Mouse (Mus musculus) erythroblast, adult 5-6 weeks (primary cell): ENCODE results near the gene Zfp804a. TPM values are rescaled to one million over a fixed set of nuclear protein-coding genes. Genes with fewer than 3 reads are reported as not detected.

ENCODE experiments used
- ATAC-seq: replicated peaks from 2 replicates; pipeline ENCODE4 v1.8.0; 2016; ENCODE audit warnings: moderate number of reproducible peaks, mild to moderate bottlenecking, moderate TSS enrichment, inconsistent platforms; ENCODE audit not compliant: poor library complexity, low FRiP score, severe bottlenecking
- total RNA-seq, 2 experiments: library from RNA; stranded (forward) in 1 of 2; stranded (reverse) in 1 of 2; fragments of 150-400 nt in 1 of 2; fragments of 200-764, 138-1000 nt in 1 of 2; gene quantifications; 2 replicates each; pipeline versions ENCODE4 v1.2.3 to v1.2.4; 2015 to 2017; ENCODE audit warnings: low replicate concordance in 2 of 2

Gene Zfp804a
- not detected in 2 replicates for total RNA-seq (2015; ENCODE audit: low replicate concordance)
- not detected in 2 replicates for total RNA-seq (2017; ENCODE audit: low replicate concordance)

DNA sequence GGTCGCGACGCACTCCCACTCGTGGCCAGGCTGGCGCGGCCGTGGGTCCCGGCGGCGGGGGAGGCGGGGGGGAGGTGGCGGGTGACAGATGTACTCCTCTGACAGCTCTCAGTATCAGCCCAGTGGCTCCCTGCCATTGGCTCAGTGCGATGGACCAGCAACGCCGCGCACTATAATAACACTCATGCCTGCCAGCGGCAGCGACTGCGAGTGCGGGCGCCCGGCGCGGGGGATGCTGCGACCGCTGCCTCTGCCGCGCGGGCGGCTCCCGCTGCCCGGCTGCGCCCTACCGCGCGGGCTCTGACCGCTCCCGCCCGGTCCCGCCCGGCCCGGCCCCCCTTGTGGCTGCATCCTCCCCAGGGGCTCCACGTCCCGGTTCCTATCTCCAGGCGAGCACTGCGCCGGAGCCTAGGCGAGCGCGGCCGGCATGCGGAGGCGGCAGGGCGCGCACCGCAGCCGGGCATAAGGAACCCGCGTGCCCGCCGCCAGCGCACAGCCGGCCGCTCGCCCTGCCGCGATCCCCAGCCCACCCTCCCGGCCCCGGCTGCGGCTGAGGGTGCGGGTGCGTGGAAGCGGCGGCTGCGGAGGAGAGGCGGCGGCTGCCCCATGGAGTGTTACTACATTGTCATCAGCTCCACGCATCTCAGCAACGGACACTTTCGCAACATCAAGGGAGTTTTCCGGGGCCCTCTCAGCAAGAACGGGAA, at the start of gene Zfp804a:
Gene Zfp804a (plus strand): TSS at position 38 of the 707 bp plus-strand sequence.
- no peak for ATAC-seq

DNA sequence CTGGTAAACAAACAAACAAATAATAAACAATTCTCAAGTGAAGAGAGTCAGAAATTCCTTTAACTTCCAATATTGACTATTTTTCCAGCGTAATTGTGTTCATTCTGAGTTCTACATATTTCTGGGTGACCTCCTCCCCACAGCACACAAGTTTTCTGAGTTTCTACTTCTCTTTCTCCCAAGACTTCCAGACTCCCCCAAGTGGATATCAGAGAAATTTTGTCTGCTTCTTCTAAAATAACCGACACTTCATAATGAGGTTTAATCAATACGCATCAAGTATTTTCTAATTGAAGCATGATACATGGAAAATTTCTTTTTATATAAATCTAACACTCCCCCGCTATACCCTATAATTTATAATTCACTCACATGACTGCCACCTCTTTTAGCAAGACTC, 1.4 kb upstream of the Zfp804a start:
- no peak for ATAC-seq

GRCm38 (mm10) chr2:82052338-82053184, 461 bp upstream of the Zfp804a start:
- no peak for ATAC-seq

- ATAC-seq: no peak
These were observed 1.4 kb downstream of the Zfp804a start for GRCm38 (mm10) chr2:82054446-82054845.

DNA sequence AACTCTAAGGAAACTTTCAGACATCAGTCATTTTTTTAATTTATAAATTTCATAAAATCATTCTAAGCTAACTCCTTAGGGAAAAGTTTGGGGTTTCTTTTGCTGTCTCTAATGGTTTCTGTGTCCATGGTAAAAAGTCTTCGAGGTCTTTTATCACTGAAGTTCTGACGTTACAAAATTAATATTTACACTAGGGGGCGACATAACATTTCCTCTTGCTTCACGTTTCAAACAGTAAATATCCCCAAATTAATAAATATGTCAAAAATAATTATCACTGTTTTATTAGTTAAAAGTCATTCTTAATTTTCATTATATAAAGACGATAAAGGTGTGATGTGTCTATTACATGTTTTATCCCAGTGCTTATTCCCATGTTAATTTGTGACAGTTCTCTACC, 11.6 kb downstream of the Zfp804a start:
- no peak for ATAC-seq

DNA sequence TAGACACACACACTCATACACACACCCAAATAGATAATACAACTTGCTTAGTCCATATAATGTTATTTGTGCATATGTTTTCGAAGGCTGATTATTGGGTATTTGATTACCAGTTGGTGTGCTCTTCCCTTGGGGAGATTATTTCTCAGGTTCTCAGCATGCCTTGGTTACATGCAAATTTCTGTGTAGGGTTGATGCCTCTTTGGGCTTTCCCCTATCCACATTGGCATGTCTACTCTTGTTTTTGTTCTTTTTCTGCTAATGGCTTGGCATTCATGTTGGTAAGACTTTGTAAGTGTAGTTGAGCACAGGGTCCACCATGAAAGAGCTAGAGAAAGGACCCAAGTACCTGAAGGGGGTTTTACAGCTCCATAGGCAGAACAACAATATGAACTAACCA, 14.9 kb downstream of the Zfp804a start:
- ATAC-seq: no peak

GRCm38 (mm10) chr2:82069172-82069571, 16.1 kb downstream of the Zfp804a start:
- no peak for ATAC-seq

- ATAC-seq: no peak
These were observed 23.9 kb downstream of the Zfp804a start for GRCm38 (mm10) chr2:82076883-82077282.

DNA sequence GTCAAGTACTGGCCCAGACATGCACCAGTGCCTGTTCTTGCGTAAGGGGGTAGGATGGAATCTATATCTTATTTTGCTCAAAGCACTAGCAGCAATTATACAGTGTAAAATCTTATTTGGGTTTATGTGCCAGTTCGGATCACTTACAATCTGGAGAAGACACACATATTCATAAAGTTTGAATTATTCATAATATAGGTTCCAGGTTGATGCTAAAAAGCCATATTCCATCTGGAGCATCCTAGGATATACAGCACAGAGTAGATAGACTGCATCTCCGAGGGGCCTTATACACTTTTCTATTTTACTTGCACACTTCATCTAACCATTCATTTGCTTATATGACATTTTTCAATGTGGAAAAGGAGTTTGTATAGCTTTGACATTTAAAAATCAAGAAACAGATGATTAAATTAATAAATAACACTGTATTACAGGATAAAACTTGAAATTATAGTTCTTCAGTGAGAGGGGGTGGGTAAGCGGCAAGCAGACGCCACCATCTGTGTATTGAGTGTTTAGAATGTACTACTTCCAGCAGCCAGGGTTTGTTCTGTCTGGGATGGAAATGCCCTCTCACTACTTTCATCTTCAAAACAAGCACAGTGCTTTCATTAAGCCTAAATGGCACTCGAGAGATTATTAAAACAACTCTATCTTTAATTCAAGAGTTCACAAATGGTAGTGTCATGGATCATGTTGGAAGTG, 25.4 kb downstream of the Zfp804a start:
- ATAC-seq: no peak

- ATAC-seq: no peak
These were observed 27.7 kb downstream of the Zfp804a start for GRCm38 (mm10) chr2:82080678-82081077.

DNA sequence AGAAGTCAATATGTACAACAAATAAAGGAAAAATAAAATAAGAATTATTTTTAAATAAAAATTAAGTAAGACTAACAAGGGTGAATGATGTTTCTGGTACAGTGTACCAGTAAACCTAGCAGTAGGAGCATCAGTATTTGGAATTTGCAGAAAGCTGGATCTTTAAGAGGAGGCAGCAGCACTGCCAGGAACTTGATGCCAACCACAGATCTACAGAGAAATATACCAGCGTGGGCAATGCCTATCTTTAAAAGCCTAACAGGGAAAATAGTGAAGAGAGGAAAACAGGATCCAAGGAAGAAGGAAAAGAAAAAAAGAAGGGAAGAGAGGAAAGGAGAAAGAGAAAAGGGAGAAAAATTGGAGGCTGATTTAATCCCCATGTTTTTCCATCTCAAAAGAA, 60.1 kb downstream of the Zfp804a start:
- no peak for ATAC-seq

- ATAC-seq: no peak
These were observed 60.6 kb downstream of the Zfp804a start for GRCm38 (mm10) chr2:82113650-82114049.

DNA sequence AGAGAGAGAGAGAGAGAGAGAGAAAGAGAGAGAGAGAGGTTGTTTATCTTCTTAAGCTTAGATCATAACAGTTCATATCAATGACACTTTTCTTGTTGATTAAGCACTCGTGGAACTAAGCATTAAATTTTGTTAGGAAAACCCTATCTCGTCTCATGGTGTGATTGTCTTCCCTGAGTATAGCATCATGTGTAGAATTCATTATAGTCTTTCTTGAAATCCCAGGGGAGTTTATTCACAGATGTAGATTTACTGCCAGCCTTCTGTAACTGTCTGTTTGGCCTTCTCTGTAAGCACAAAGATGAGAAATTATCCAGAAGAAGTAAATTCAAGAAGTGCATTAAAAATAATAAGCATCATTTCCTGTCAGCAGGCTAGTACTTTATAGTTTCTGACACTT, 66.6 kb downstream of the Zfp804a start:
- no peak for ATAC-seq

GRCm38 (mm10) chr2:82178693-82179092, 125.7 kb downstream of the Zfp804a start:
- no peak for ATAC-seq

- ATAC-seq: no peak
These were observed 128.0 kb downstream of the Zfp804a start for GRCm38 (mm10) chr2:82181010-82181409.

- ATAC-seq: no peak
These were observed 146.9 kb downstream of the Zfp804a start for GRCm38 (mm10) chr2:82199901-82200300.

DNA sequence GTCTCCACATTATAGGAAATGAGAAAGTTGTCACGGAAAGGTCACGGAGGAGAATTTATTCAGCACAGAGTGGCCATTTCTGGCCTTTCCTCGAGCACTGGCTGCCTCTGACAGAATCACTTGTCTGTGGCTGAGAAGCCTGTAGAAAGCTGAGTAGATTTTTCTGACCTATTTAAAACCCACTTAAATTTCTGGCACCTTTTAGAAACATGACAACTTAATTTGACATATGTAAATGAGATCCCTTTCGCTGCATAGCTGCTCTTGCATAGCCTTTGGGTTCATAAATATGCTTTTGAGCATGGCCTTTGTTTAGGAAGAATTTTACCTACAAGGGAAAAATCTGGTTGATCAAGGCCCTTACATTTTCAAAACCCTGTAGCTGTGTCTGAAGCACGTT, 147.6 kb downstream of the Zfp804a start:
- no peak for ATAC-seq

DNA sequence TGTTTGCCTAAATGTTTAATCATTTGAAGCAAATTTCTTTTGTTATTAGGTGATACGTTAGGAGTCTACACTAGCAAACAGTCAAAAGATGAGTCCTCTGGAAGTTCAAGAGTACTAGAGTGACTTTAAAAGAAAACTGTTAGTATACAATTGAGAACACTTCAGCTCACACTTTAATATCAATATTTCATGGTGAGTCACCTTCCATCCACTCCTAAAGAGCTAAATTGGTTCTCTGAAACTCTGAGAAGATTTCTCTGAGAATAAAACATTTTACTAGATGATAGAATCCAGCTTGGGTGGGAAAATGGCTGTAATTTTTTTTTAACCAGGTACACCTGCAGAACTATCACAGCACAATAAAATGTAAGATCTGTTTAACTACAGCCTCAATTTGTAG, 157.6 kb downstream of the Zfp804a start:
- no peak for ATAC-seq

- ATAC-seq: no peak
These were observed 158.9 kb downstream of the Zfp804a start for GRCm38 (mm10) chr2:82211972-82212371.

GRCm38 (mm10) chr2:82217873-82218272, 164.9 kb downstream of the Zfp804a start:
- ATAC-seq: no peak
